Mouse (Mus musculus): ENCODE measurements around the gene Vps33a. TPM values are rescaled to one million over a fixed set of nuclear protein-coding genes. Genes with fewer than 3 reads are reported as not detected.
A peak's percentile ranks its signal among the peaks of the same experiment; 100 is the strongest.

Vps33a gene
- total RNA-seq (2021), result 10 to 100 TPM; 90.6 to 93.1 TPM

GRCm38 (mm10) chr5:123572357-123573186, at the start of gene Vps33a:
Gene Vps33a (minus strand): TSS chr5:123573038.
- peak; percentile 99 for DNase-seq (ENCODE audit: low spot score in 2 of 2)
- intact Hi-C loops (cut with DNase I), result loop anchor here (5.0 kb wide), 1 partner anchor 35 kb away; no protein-coding TSS in a partner anchor

- intact Hi-C loops (cut with DNase I), result no loop called here
- DNase-seq (ENCODE audit: low spot score in 2 of 2), result no peak
Measured at GRCm38 (mm10) chr5:123622421-123622820, 49.6 kb upstream of the Vps33a start.

DNA sequence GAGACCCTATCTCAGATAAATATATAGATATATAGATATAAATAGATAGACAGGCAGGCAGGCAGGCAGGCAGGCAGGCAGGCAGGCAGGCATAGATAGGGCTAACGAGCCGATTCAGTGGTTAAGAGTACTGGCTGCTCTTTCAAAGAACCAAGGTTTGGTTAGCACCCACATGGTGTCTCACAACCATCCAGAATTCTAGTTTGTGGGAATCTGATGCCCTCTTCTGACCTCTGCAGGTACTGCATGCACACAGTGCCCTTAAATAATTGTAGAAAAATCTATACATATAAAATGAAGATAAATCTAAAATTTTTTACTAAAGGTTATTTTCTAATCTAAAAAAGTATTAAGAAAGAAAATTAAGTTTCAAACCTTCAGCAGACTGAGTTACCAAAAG, 45.7 kb upstream of the Vps33a start:
- intact Hi-C loops (cut with DNase I), result no loop called here
- DNase-seq (ENCODE audit: low spot score in 2 of 2), result no peak

GRCm38 (mm10) chr5:123614246-123614645, 41.4 kb upstream of the Vps33a start:
- intact Hi-C loops (cut with DNase I), result loop anchor here (5.0 kb wide), 1 partner anchor 172 kb away; no protein-coding TSS in a partner anchor
- no peak for DNase-seq (ENCODE audit: low spot score in 2 of 2)

GRCm38 (mm10) chr5:123609843-123610242, 37.0 kb upstream of the Vps33a start:
- peak; percentile 90 to 94 for DNase-seq (ENCODE audit: low spot score in 2 of 2)
- intact Hi-C loops (cut with DNase I), result loop anchor here (2.0 to 5.0 kb wide), 3 partner anchors 25 to 168 kb away; partner anchors contain the start of gene Vps33a

DNA sequence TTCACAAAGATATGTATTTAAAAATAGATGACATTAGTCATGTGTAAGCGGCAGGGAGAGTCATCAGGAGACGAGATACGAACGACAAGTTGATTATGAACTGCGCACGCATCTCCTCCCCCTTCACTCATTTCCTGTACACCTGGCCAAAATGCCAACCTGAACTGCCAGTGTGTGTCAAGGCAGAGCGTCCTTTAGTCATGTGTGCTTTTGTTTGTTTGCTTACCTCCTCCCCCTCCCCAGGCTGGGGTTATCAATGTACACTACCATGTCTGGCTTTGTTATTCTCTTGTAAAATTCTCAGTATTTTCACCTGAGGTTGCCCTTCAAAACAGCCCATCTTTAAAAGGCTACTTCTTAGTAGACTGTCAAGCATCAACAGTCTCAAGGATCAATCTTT, 36.6 kb upstream of the Vps33a start:
- no peak for DNase-seq (ENCODE audit: low spot score in 2 of 2)
- intact Hi-C loops (cut with DNase I), result loop anchor here (5.0 kb wide), 1 partner anchor 37 kb away; the partner anchor contains the start of gene Vps33a

- DNase-seq (ENCODE audit: low spot score in 2 of 2), result no peak
- intact Hi-C loops (cut with DNase I), result loop anchor here (5.0 kb wide), 1 partner anchor 35 kb away; the partner anchor contains the start of gene Vps33a
Measured at GRCm38 (mm10) chr5:123607211-123607669, 34.4 kb upstream of the Vps33a start.

- intact Hi-C loops (cut with DNase I), result no loop called here
- peak; percentile 67 to 89 for DNase-seq (ENCODE audit: low spot score in 2 of 2)
Measured at GRCm38 (mm10) chr5:123603496-123603895, 30.7 kb upstream of the Vps33a start.

- intact Hi-C loops (cut with DNase I), result no loop called here
- DNase-seq (ENCODE audit: low spot score in 2 of 2), result no peak
Measured at GRCm38 (mm10) chr5:123602174-123602573, 29.3 kb upstream of the Vps33a start.

DNA sequence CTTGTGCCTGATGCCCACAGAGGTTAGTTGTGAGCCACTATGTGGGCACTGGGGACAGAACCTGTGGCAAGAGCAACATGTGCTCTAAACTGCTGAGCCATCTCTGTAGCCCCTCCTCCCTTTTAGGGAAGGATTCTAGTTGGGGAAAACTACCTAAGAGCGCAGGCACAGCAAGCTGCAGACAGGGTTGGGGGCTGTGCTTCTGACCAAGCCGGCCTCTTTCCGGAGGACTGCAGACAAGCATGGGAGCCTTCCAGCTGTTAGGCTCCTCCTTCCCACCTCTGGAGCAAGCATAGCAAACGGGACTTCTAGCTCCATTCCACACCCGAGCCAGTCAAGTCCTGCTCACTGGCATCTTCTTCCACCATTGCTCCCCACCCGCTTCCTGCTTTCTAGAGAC, 26.5 kb upstream of the Vps33a start:
- intact Hi-C loops (cut with DNase I), result no loop called here
- no peak for DNase-seq (ENCODE audit: low spot score in 2 of 2)

- DNase-seq (ENCODE audit: low spot score in 2 of 2), result peak; percentile 66 to 94
- intact Hi-C loops (cut with DNase I), result no loop called here
Measured at GRCm38 (mm10) chr5:123593622-123594280, 20.9 kb upstream of the Vps33a start.

GRCm38 (mm10) chr5:123580043-123580442, 7.2 kb upstream of the Vps33a start:
- intact Hi-C loops (cut with DNase I), result loop anchor here (5.0 kb wide), 1 partner anchor 117 kb away; no protein-coding TSS in a partner anchor
- DNase-seq (ENCODE audit: low spot score in 2 of 2), result no peak

GRCm38 (mm10) chr5:123576696-123577095, 3.9 kb upstream of the Vps33a start:
- intact Hi-C loops (cut with DNase I), result no loop called here

GRCm38 (mm10) chr5:123573362-123573761, 524 bp upstream of the Vps33a start:
- DNase-seq (ENCODE audit: low spot score in 2 of 2), result no peak
- intact Hi-C loops (cut with DNase I), result loop anchor here (5.0 kb wide), 1 partner anchor 34 kb away; no protein-coding TSS in a partner anchor

More at GRCm38 (mm10) chr5:123576696-123577095, 3.9 kb upstream of the Vps33a start:
- no peak for DNase-seq (ENCODE audit: low spot score in 2 of 2)

- intact Hi-C loops (cut with DNase I), result no loop called here
- DNase-seq (ENCODE audit: low spot score in 2 of 2), result peak in 1 of 2 experiments; percentile 76
Measured at GRCm38 (mm10) chr5:123561128-123561527, 11.7 kb downstream of the Vps33a start.

GRCm38 (mm10) chr5:123559588-123559987, 13.2 kb downstream of the Vps33a start:
- DNase-seq (ENCODE audit: low spot score in 2 of 2), result peak in 1 of 2 experiments; percentile 59
- intact Hi-C loops (cut with DNase I), result no loop called here

DNA sequence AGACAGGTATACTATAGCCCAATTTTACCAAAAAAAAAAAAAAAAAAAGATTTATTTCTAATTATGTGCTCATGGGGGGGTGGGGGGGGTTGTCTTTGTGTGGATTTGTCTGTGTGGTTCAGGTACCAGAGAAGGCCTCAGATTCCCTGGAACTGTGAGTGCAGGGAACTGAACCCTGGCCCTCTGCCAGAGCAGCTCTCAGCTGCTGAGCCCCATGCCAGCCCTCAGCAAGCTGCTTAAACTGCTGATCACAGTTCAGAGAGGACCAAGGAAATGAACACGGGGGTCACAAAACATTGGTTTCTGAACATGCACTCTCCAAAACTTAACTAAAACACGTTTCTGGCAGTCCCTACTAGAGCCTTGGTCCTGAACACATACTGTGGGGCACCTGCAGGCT, 16.4 kb downstream of the Vps33a start:
- DNase-seq (ENCODE audit: low spot score in 2 of 2), result peak in 1 of 2 experiments; percentile 34
- intact Hi-C loops (cut with DNase I), result no loop called here

DNA sequence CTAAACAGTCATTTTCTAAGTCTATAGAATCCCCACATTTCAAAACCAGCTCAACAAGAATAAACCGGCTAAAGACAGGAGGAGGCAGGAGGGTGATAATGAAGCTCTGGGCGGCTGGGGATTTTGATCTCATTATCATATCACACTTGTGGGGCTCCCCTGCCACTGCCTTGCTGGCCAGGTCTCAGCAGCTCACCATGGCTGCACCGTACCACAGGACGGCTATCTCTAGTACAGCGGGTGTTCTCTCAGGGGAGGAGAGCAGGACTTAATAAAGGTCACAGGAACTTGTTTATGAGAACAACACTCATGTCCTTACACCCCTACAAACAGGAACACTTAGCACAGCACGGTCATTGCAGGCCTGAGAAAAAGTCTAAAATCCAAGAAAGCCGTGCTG, 17.1 kb downstream of the Vps33a start:
- intact Hi-C loops (cut with DNase I), result no loop called here
- DNase-seq (ENCODE audit: low spot score in 2 of 2), result no peak

GRCm38 (mm10) chr5:123533801-123534200, 39.0 kb downstream of the Vps33a start:
- intact Hi-C loops (cut with DNase I), result no loop called here
- no peak for DNase-seq (ENCODE audit: low spot score in 2 of 2)

- intact Hi-C loops (cut with DNase I), result no loop called here
- DNase-seq (ENCODE audit: low spot score in 2 of 2), result no peak
Measured at GRCm38 (mm10) chr5:123530056-123530455, 42.8 kb downstream of the Vps33a start.

Data from left cerebral cortex, postnatal 25 days (tissue).